Mouse (Mus musculus): Measurements from ENCODE around the gene Cdh11. TPM values are rescaled to one million over a fixed set of nuclear protein-coding genes. Genes with fewer than 3 reads are reported as not detected.

The Cdh11 gene
- polyA plus RNA-seq, 1 experiment = 12.6 TPM

- 19% methylated on average over 11 of the region's 11 CpGs for WGBS
Measured at GRCm38 (mm10) chr8:102782707-102783489, 2.5 kb downstream of the Cdh11 start.

GRCm38 (mm10) chr8:102780899-102781298 lies 4.5 kb downstream of the Cdh11 start:
- Histone ChIP-seq H3K4me1 (ENCODE audit: control insufficient read depth, insufficient read depth, low read length) (no peaks in the 10 kb centered on the region), H3K4me3 (ENCODE audit: insufficient read depth, low read depth, low read length) (no peak overlapping the region; the same call in 1 of the 2 replicates), H3K36me3 (ENCODE audit: control insufficient read depth, insufficient read depth, low read length) (no peaks in the 10 kb centered on the region), H3K27me3 (replicated peaks; ENCODE audit: control insufficient read depth, insufficient read depth, low read length) (peaks cover 7% of the 10 kb centered on the region), H3K27ac (ENCODE audit: insufficient read depth, low read depth, low read length) (no peak overlapping the region)
- TF ChIP-seq CTCF (conservative IDR thresholded peaks at IDR 0.05; ENCODE audit: insufficient read depth, insufficient read length, low read depth, low read length) (peak; percentile 74), POLR2A (IDR thresholded peaks at IDR 0.05; ENCODE audit: low read depth, low read length) (no peak)
- DNase-seq = peak; percentile 48
- 2% methylated on average over 12 of the region's 12 CpGs for WGBS

More at GRCm38 (mm10) chr8:102782707-102783489, 2.5 kb downstream of the Cdh11 start:
- H3K36me3 ChIP-seq (ENCODE audit: control insufficient read depth, insufficient read depth, low read length) = no peaks in the 10 kb centered on the region
- no peak overlapping the region for H3K4me3 ChIP-seq (ENCODE audit: insufficient read depth, low read depth, low read length)
- TF ChIP-seq POLR2A (IDR thresholded peaks at IDR 0.05; ENCODE audit: low read depth, low read length) = no peak
- no peak for TF ChIP-seq CTCF (conservative IDR thresholded peaks at IDR 0.05; ENCODE audit: insufficient read depth, insufficient read length, low read depth, low read length)
- DNase-seq = no peak
- no peaks in the 10 kb centered on the region for H3K4me1 ChIP-seq (ENCODE audit: control insufficient read depth, insufficient read depth, low read length)
- H3K27ac ChIP-seq (ENCODE audit: insufficient read depth, low read depth, low read length) = no peak overlapping the region
- peaks cover 7% of the 10 kb centered on the region for H3K27me3 ChIP-seq (replicated peaks; ENCODE audit: control insufficient read depth, insufficient read depth, low read length)

GRCm38 (mm10) chr8:102774594-102774993 lies 10.8 kb downstream of the Cdh11 start:
- no peak for TF ChIP-seq CTCF (conservative IDR thresholded peaks at IDR 0.05; ENCODE audit: insufficient read depth, insufficient read length, low read depth, low read length)
- no peak for TF ChIP-seq POLR2A (IDR thresholded peaks at IDR 0.05; ENCODE audit: low read depth, low read length)
- no peak overlapping the region for H3K4me3 ChIP-seq (ENCODE audit: insufficient read depth, low read depth, low read length)
- H3K36me3 ChIP-seq (ENCODE audit: control insufficient read depth, insufficient read depth, low read length) = no peaks in the 10 kb centered on the region
- H3K4me1 ChIP-seq (ENCODE audit: control insufficient read depth, insufficient read depth, low read length) = no peaks in the 10 kb centered on the region
- WGBS = 81% methylated on average over 1 of the region's 1 CpGs
- no peak overlapping the region for H3K27ac ChIP-seq (ENCODE audit: insufficient read depth, low read depth, low read length)
- no peaks in the 10 kb centered on the region for H3K27me3 ChIP-seq (replicated peaks; ENCODE audit: control insufficient read depth, insufficient read depth, low read length)
- DNase-seq = no peak

- TF ChIP-seq POLR2A (IDR thresholded peaks at IDR 0.05; ENCODE audit: low read depth, low read length) = no peak
- TF ChIP-seq CTCF (conservative IDR thresholded peaks at IDR 0.05; ENCODE audit: insufficient read depth, insufficient read length, low read depth, low read length) = no peak
- no peak for DNase-seq
- no peaks in the 10 kb centered on the region for H3K4me1 ChIP-seq (ENCODE audit: control insufficient read depth, insufficient read depth, low read length)
- 85% methylated on average over 2 of the region's 2 CpGs for WGBS
- no peaks in the 10 kb centered on the region for H3K27me3 ChIP-seq (replicated peaks; ENCODE audit: control insufficient read depth, insufficient read depth, low read length)
- no peak overlapping the region for H3K4me3 ChIP-seq (ENCODE audit: insufficient read depth, low read depth, low read length)
- no peaks in the 10 kb centered on the region for H3K36me3 ChIP-seq (ENCODE audit: control insufficient read depth, insufficient read depth, low read length)
- no peak overlapping the region for H3K27ac ChIP-seq (ENCODE audit: insufficient read depth, low read depth, low read length)
Measured at GRCm38 (mm10) chr8:102771456-102771855, 14.0 kb downstream of the Cdh11 start.

GRCm38 (mm10) chr8:102753839-102754238 lies 31.6 kb downstream of the Cdh11 start:
- H3K4me3 ChIP-seq (ENCODE audit: insufficient read depth, low read depth, low read length) = no peak overlapping the region
- H3K27me3 ChIP-seq (replicated peaks; ENCODE audit: control insufficient read depth, insufficient read depth, low read length) = no peaks in the 10 kb centered on the region
- DNase-seq = no peak
- no peaks in the 10 kb centered on the region for H3K36me3 ChIP-seq (ENCODE audit: control insufficient read depth, insufficient read depth, low read length)
- no peak overlapping the region for H3K27ac ChIP-seq (ENCODE audit: insufficient read depth, low read depth, low read length)
- WGBS = 84% methylated on average over 5 of the region's 5 CpGs
- H3K4me1 ChIP-seq (ENCODE audit: control insufficient read depth, insufficient read depth, low read length) = no peaks in the 10 kb centered on the region
- TF ChIP-seq POLR2A (IDR thresholded peaks at IDR 0.05; ENCODE audit: low read depth, low read length) = no peak
- TF ChIP-seq CTCF (conservative IDR thresholded peaks at IDR 0.05; ENCODE audit: insufficient read depth, insufficient read length, low read depth, low read length) = no peak

- WGBS = 23% methylated on average over 3 of the region's 3 CpGs
- Histone ChIP-seq H3K4me3 (ENCODE audit: insufficient read depth, low read depth, low read length) (no peak overlapping the region), H3K27me3 (replicated peaks; ENCODE audit: control insufficient read depth, insufficient read depth, low read length) (no peaks in the 10 kb centered on the region), H3K36me3 (ENCODE audit: control insufficient read depth, insufficient read depth, low read length) (no peaks in the 10 kb centered on the region), H3K4me1 (ENCODE audit: control insufficient read depth, insufficient read depth, low read length) (no peaks in the 10 kb centered on the region), H3K27ac (ENCODE audit: insufficient read depth, low read depth, low read length) (no peak overlapping the region)
- TF ChIP-seq POLR2A (IDR thresholded peaks at IDR 0.05; ENCODE audit: low read depth, low read length) = no peak
- TF ChIP-seq CTCF (conservative IDR thresholded peaks at IDR 0.05; ENCODE audit: insufficient read depth, insufficient read length, low read depth, low read length) = no peak
- DNase-seq = no peak
Measured at GRCm38 (mm10) chr8:102742940-102743339, 42.5 kb downstream of the Cdh11 start.

GRCm38 (mm10) chr8:102742008-102742591 lies 43.3 kb downstream of the Cdh11 start:
- TF ChIP-seq POLR2A (IDR thresholded peaks at IDR 0.05; ENCODE audit: low read depth, low read length) (no peak), CTCF (conservative IDR thresholded peaks at IDR 0.05; ENCODE audit: insufficient read depth, insufficient read length, low read depth, low read length) (no peak)
- no peaks in the 10 kb centered on the region for H3K27me3 ChIP-seq (replicated peaks; ENCODE audit: control insufficient read depth, insufficient read depth, low read length)
- no peaks in the 10 kb centered on the region for H3K4me1 ChIP-seq (ENCODE audit: control insufficient read depth, insufficient read depth, low read length)
- no peaks in the 10 kb centered on the region for H3K36me3 ChIP-seq (ENCODE audit: control insufficient read depth, insufficient read depth, low read length)
- 56% methylated on average over 5 of the region's 5 CpGs for WGBS
- H3K4me3 ChIP-seq (ENCODE audit: insufficient read depth, low read depth, low read length) = no peak overlapping the region
- DNase-seq = no peak
- H3K27ac ChIP-seq (ENCODE audit: insufficient read depth, low read depth, low read length) = no peak overlapping the region

Measured in kidney, adult 2 months (tissue).